Mouse (Mus musculus) G1E (cell line): ENCODE results near the gene Pus7.

Experiments
- CTCF ChIP-seq: IDR thresholded peaks from 2 replicates; pipeline ENCODE4 v1.5.1; 2012; ENCODE audit warnings: low read depth, low read length, inconsistent platforms, mixed read lengths
- GATA1 ChIP-seq: IDR thresholded peaks from 2 replicates; pipeline ENCODE4 v1.6.1; 2012; ENCODE audit warnings: borderline replicate concordance, low read length, inconsistent platforms, mixed read lengths
- TAL1 ChIP-seq: conservative IDR thresholded peaks from 2 replicates; pipeline ENCODE4 v1.6.1; 2012; ENCODE audit warnings: low read depth, low read length, inconsistent platforms, mixed read lengths

DNA sequence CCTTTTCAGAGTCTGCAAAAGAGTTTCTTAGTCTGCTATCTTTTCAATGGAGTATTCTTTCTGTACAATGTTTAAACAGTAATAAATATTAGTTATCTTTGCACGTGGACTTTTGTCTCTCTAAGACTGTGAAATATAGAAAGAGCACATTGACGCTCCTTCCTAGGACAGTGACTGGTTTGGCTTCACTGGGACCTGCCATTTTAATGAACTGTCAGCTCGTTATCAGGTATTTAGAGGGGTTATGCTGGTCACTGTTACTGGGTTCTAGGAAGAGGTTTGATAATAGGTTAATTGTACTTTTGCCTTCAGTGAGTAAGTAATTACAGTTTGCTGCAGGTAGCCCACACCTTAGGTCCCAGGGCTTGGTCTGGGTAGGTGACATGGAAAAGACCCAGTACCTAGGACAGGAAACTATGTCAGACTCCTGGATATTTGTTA, 4.9 kb upstream of the Pus7 start:
- no peak for TF ChIP-seq CTCF
- no peak for TF ChIP-seq TAL1
- TF ChIP-seq GATA1, result no peak
